Mouse (Mus musculus): ENCODE measurements around the gene Akap1.

The Akap1 gene

GRCm38 (mm10) chr11:88782531-88782930 lies 81.9 kb downstream of the Akap1 start:
- no peak for DNase-seq (ENCODE audit: low spot score)

Data from urinary bladder, postnatal 14 days (tissue).